In the genomic region with DNA sequence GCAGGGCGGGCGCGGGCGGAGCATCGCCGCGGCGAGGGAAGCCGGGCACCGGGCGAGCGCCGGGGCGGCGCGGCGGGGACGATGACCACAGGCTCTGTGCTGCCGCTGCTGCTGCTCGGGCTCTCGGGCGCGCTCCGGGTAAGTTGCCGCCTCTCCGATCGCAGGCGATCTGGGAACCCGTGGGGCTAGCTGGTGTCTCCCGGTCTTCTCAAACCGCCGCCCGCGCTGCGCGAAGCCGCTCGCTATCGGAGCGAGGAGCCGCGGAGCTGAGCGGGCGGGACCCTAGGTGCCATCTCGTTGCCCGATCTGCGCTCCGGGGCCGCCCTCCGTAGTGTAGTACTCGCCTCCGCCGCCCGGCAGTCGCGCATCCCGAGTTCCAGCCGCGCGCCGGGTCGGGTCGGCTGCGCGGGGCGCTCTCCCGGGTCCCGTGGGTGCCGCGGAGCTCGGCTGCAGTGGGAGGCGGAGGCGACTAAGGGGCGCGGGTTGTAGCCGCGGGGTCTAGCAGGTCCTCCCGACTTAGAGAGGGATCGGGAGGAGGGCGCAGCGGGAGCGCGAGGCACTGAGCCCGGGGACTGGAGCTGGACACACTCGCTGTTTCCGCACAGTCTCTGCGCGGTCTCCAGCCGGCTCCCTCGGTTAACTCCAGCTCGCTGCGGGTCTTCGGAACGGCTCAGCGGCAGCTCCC, we compare ENCODE assay signal across 7 mouse cellular contexts. TPM values are rescaled to one million over a fixed set of nuclear protein-coding genes. Genes with fewer than 3 reads are reported as not detected.
DNase-seq lines count a peak whose midpoint lies in the region; ATAC-seq and TF ChIP-seq lines count a peak whose summit lies in the region.

No protein-coding gene starts in this region.

- peak overlapping the region; percentile 95 for H3K4me2 ChIP-seq in forebrain, embryonic 11.5 days (ENCODE audit: low read depth, low read length, severe bottlenecking)
- peak overlapping the region; percentile 100 for H3K4me2 ChIP-seq in stomach, postnatal 0 days (replicated peaks; ENCODE audit: low read depth)

- no peaks in the 10 kb centered on the region; the same call in 1 of the 2 replicates for H3K36me3 ChIP-seq in forebrain, embryonic 11.5 days (ENCODE audit: control insufficient read depth, insufficient read depth, low read length)
- 0 out of 2 replicates have a peak, but pooled peaks cover 4% of the 10 kb centered on the region for H3K36me3 ChIP-seq in hindbrain, embryonic 10.5 days
- no peaks in the 10 kb centered on the region for H3K36me3 ChIP-seq in limb, embryonic 10.5 days
- H3K36me3 ChIP-seq in midbrain, embryonic 10.5 days: peaks cover 8% of the 10 kb centered on the region
- no peaks in the 10 kb centered on the region for H3K36me3 ChIP-seq in stomach, postnatal 0 days (ENCODE audit: control insufficient read depth, insufficient read depth, low read length)

- ATAC-seq in forebrain, embryonic 11.5 days (replicated peaks; ENCODE audit: low FRiP score): peak; percentile 71
- peak; percentile 72 for ATAC-seq in stomach, postnatal 0 days (ENCODE audit: low FRiP score, low TSS enrichment)

- TF ChIP-seq EP300 in stomach, postnatal 0 days (optimal IDR thresholded peaks at IDR 0.05): no peak

- H3K27me3 ChIP-seq in forebrain, embryonic 11.5 days (ENCODE audit: control insufficient read depth, insufficient read depth, low read length): peaks cover 4% of the 10 kb centered on the region; the same call in 1 of the 2 replicates
- H3K27me3 ChIP-seq in hindbrain, embryonic 10.5 days (ENCODE audit: insufficient read depth, poor library complexity, severe bottlenecking): peaks cover 54% of the 10 kb centered on the region
- H3K27me3 ChIP-seq in limb, embryonic 10.5 days (ENCODE audit: low read depth, poor library complexity, severe bottlenecking): peaks cover 67% of the 10 kb centered on the region
- H3K27me3 ChIP-seq in midbrain, embryonic 10.5 days (ENCODE audit: low read depth, poor library complexity, severe bottlenecking): peaks cover 63% of the 10 kb centered on the region
- H3K27me3 ChIP-seq in stomach, postnatal 0 days (ENCODE audit: control insufficient read depth, insufficient read depth, low read length): peaks cover 2% of the 10 kb centered on the region; the same call in 1 of the 2 replicates

- H3K4me3 ChIP-seq in forebrain, embryonic 11.5 days (ENCODE audit: low read depth, low read length): peak overlapping the region; percentile 80
- H3K4me3 ChIP-seq in hindbrain, embryonic 10.5 days: peak overlapping the region; percentile 80
- H3K4me3 ChIP-seq in limb, embryonic 10.5 days: peak overlapping the region; percentile 77
- H3K4me3 ChIP-seq in midbrain, embryonic 10.5 days: peak overlapping the region; percentile 86
- H3K4me3 ChIP-seq in stomach, postnatal 0 days (ENCODE audit: low read depth, low read length): peak overlapping the region; percentile 61

- peak overlapping the region; percentile 81 for H3K27ac ChIP-seq in forebrain, embryonic 11.5 days (ENCODE audit: low read depth, low read length)
- peak overlapping the region; percentile 89 for H3K27ac ChIP-seq in hindbrain, embryonic 10.5 days
- H3K27ac ChIP-seq in limb, embryonic 10.5 days: peak overlapping the region; percentile 78
- H3K27ac ChIP-seq in midbrain, embryonic 10.5 days (replicated peaks): peak overlapping the region; percentile 89
- no peak overlapping the region; the same call in 1 of the 2 replicates for H3K27ac ChIP-seq in stomach, postnatal 0 days (replicated peaks)

- H3K9me3 ChIP-seq in forebrain, embryonic 11.5 days (ENCODE audit: control insufficient read depth, low read length): no peaks in the 10 kb centered on the region
- no peaks in the 10 kb centered on the region for H3K9me3 ChIP-seq in hindbrain, embryonic 10.5 days
- H3K9me3 ChIP-seq in limb, embryonic 10.5 days (replicated peaks): no peaks in the 10 kb centered on the region
- no peaks in the 10 kb centered on the region for H3K9me3 ChIP-seq in midbrain, embryonic 10.5 days (replicated peaks)
- H3K9me3 ChIP-seq in stomach, postnatal 0 days (ENCODE audit: control insufficient read depth, low read length): no peaks in the 10 kb centered on the region

- DNase-seq in Muller cell, postnatal 12 days (ENCODE audit: inconsistent ontology term): peak; percentile 84
- peak; percentile 60 for DNase-seq in adrenal gland, postnatal 10 days
- peak; percentile 86 for DNase-seq in forebrain, embryonic 11.5 days (ENCODE audit: low spot score)
- peak; percentile 80 for DNase-seq in hindbrain, embryonic 10.5 days (ENCODE audit: low spot score)
- DNase-seq in limb, embryonic 10.5 days (ENCODE audit: low spot score): peak; percentile 80
- DNase-seq in midbrain, embryonic 10.5 days (ENCODE audit: low spot score): peak; percentile 82
- peak; percentile 46 for DNase-seq in stomach, postnatal 0 days (ENCODE audit: low spot score)

- TF ChIP-seq CTCF in stomach, postnatal 0 days (IDR thresholded peaks at IDR 0.05; ENCODE audit: low read depth): no peak; the same call in 1 of the 2 replicates

- WGBS in forebrain, embryonic 11.5 days: under 1% methylated on average over 86 of the region's 95 CpGs
- under 1% methylated on average over 95 of the region's 95 CpGs for WGBS in hindbrain, embryonic 10.5 days
- WGBS in limb, embryonic 10.5 days: under 1% methylated on average over 92 of the region's 95 CpGs
- under 1% methylated on average over 95 of the region's 95 CpGs for WGBS in midbrain, embryonic 10.5 days
- under 1% methylated on average over 72 of the region's 95 CpGs for WGBS in stomach, postnatal 0 days

- peak overlapping the region; percentile 82 for H3K9ac ChIP-seq in forebrain, embryonic 11.5 days (ENCODE audit: low read length)
- peak overlapping the region; percentile 47 for H3K9ac ChIP-seq in stomach, postnatal 0 days (ENCODE audit: low read length)

- peaks cover 11% of the 10 kb centered on the region for H3K4me1 ChIP-seq in forebrain, embryonic 11.5 days (replicated peaks; ENCODE audit: control insufficient read depth, insufficient read depth, low read length)
- H3K4me1 ChIP-seq in hindbrain, embryonic 10.5 days (replicated peaks): peaks cover 38% of the 10 kb centered on the region
- H3K4me1 ChIP-seq in limb, embryonic 10.5 days: peaks cover 30% of the 10 kb centered on the region
- H3K4me1 ChIP-seq in midbrain, embryonic 10.5 days: peaks cover 33% of the 10 kb centered on the region
- peaks cover 3% of the 10 kb centered on the region; the same call in 1 of the 2 replicates for H3K4me1 ChIP-seq in stomach, postnatal 0 days (replicated peaks; ENCODE audit: control insufficient read depth, insufficient read depth)

RNA-seq across cellular contexts. Expression of a gene that starts 0.5 kb away (rescaled TPM):
- 1 to 10 TPM; 2.8 to 5.2 TPM for total RNA-seq in adrenal gland, postnatal 10 days (2021)
- polyA plus RNA-seq in forebrain, embryonic 11.5 days (2014; fragmentation: Nextera tagmentation; extraction: Ambion mirVana): 24.5 and 25.5 TPM in 2 replicates
- 7.0 and 8.7 TPM in 2 replicates for polyA plus RNA-seq in hindbrain, embryonic 10.5 days (2016; fragmentation: Nextera tagmentation; extraction: Ambion mirVana)
- 1.4 and 1.8 TPM in 2 replicates for polyA plus RNA-seq in limb, embryonic 10.5 days (2016; fragmentation: Nextera tagmentation; extraction: Ambion mirVana)
- polyA plus RNA-seq in midbrain, embryonic 10.5 days (2016; fragmentation: Nextera tagmentation; extraction: Ambion mirVana): 8.3 and 9.8 TPM in 2 replicates
- polyA plus RNA-seq in stomach, postnatal 0 days (2015; fragmentation: Nextera tagmentation; extraction: Ambion mirVana): 2.9 and 3.1 TPM in 2 replicates
